Mouse (Mus musculus) thymus, adult 2 months (tissue): ENCODE data around the gene Serpina12.

Source experiments
- CTCF ChIP-seq: fragments of 200-500 bp; IDR thresholded peaks from 2 replicates; pipeline ENCODE4 v1.5.1; 2012; ENCODE audit warnings: mild to moderate bottlenecking, control low read depth, low read length, moderate library complexity, borderline replicate concordance; ENCODE audit not compliant: control insufficient read depth, poor library complexity, insufficient read depth; ENCODE audit errors: extremely low read depth
- POLR2A ChIP-seq: fragments of 200-500 bp; IDR thresholded peaks from 2 replicates; pipeline ENCODE4 v1.6.1; 2012; ENCODE audit warnings: mild to moderate bottlenecking, low read length, control low read depth, moderate library complexity; ENCODE audit not compliant: control insufficient read depth, poor library complexity, insufficient read depth; ENCODE audit errors: extremely low read depth

DNA sequence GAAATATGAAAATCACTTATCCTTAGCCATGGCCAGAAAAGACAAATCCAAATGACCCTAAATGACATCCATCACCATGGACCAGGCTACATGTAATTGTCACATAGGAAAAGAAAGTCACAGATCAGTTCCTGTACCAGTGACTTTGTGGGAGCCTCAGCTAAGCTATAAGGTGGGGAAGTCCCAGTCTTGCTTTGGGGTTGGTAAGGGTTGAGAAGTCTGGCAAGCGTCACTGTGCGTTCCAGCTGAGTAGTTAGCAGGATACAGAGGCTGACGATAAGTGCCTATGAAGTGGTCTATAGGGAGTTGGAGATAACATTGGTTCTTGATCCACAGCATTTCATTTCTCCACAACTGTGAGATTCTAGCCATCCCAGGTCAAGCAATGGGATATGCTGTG is 29.0 kb downstream of the Serpina12 start:
- no peak for TF ChIP-seq CTCF
- no peak for TF ChIP-seq POLR2A
